Mouse (Mus musculus) liver, embryonic 13.5 days (tissue): ENCODE measurements around the gene AB124611. TPM values are rescaled to one million over a fixed set of nuclear protein-coding genes. Genes with fewer than 3 reads are reported as not detected.
A peak's percentile ranks its signal among the peaks of the same experiment; 100 is the strongest.
"Not testable (repeated sequence)": the region's sequence is repeated elsewhere in the genome, so short reads cannot be mapped to it uniquely, and the experiment has no call there.

Source experiments
- ATAC-seq: fragments of 200-750 bp; cut with Nextera tagmentation; 2 replicates; pipeline ENCODE4 v1.8.0; 2017; ENCODE audit warnings: low read depth, mild to moderate bottlenecking, moderate number of reproducible peaks, moderate library complexity
- DNase-seq: peaks from one replicate; pipeline ENCODE4 v3.0.0; 2022
- H3K27ac ChIP-seq: fragments of 300-500 bp; sonication (generic); 2 replicates; pipeline ENCODE4 v1.5.1; 2015; ENCODE audit warnings: moderate library complexity, mild to moderate bottlenecking, inconsistent platforms
- H3K27me3 ChIP-seq: fragments of 300-500 bp; sonication (generic); 2 replicates; pipeline ENCODE4 v1.6.1; 2015; ENCODE audit warnings: mild to moderate bottlenecking, inconsistent platforms
- H3K36me3 ChIP-seq: fragments of 300-500 bp; sonication (generic); 2 replicates; pipeline ENCODE4 v1.6.1; 2015; ENCODE audit warnings: mild to moderate bottlenecking, inconsistent platforms
- H3K4me1 ChIP-seq: fragments of 300-500 bp; sonication (generic); replicated peaks from 2 replicates; pipeline ENCODE4 v1.6.1; 2015; ENCODE audit warnings: inconsistent platforms
- H3K4me2 ChIP-seq: fragments of 300-500 bp; sonication (generic); 2 replicates; pipeline ENCODE4 v1.6.1; 2015; ENCODE audit warnings: inconsistent platforms, mild to moderate bottlenecking, moderate library complexity
- H3K4me3 ChIP-seq: fragments of 300-500 bp; sonication (generic); replicated peaks from 2 replicates; pipeline ENCODE4 v1.5.1; 2015; ENCODE audit warnings: mild to moderate bottlenecking, inconsistent platforms
- H3K9ac ChIP-seq: fragments of 300-500 bp; sonication (generic); 2 replicates; pipeline ENCODE4 v1.6.1; 2015; ENCODE audit warnings: mild to moderate bottlenecking, inconsistent platforms
- H3K9me3 ChIP-seq: fragments of 300-500 bp; sonication (generic); replicated peaks from 2 replicates; pipeline ENCODE4 v1.6.1; 2016; ENCODE audit warnings: inconsistent platforms
- WGBS: fragments of 180-500 bp; shearing (Covaris S2); methylation state at CpG from one replicate; pipeline ENCODE4 v1.1.7; 2015; ENCODE audit not compliant: insufficient replicate concordance; 5-methylcytosine and 5-hydroxymethylcytosine counted together
- polyA plus RNA-seq: library from polyadenylated mRNA; unstranded; fragments of >200 nt; fragmentation: Nextera tagmentation; extraction: Ambion mirVana; gene quantifications from 2 replicates; pipeline ENCODE4 v1.2.1, GENCODE M21; 2015

Gene AB124611
- 3.5 and 4.1 TPM in 2 replicates for polyA plus RNA-seq

- Histone ChIP-seq H3K9me3 (no peaks in the 10 kb centered on the region), H3K4me1 (peaks cover 18% of the 10 kb centered on the region), H3K36me3 (no peaks in the 10 kb centered on the region), H3K27ac (peak within 1 kb of the TSS; percentile 37), H3K4me2 (0 out of 2 replicates have a peak within 1 kb of the TSS, but pooled peaks have one; percentile 5), H3K9ac (no peak within 1 kb of the TSS), H3K27me3 (no peaks in the 10 kb centered on the region), H3K4me3 (peak within 1 kb of the TSS; percentile 6)
- 42% methylated on average over 14 of the region's 14 CpGs for WGBS
- DNase-seq = no peak
- ATAC-seq = peak; percentile 24; the same call in 1 of the 2 replicates
Measured at GRCm38 (mm10) chr9:21525937-21526633, at the start of gene AB124611. AB124611 (plus strand) TSS chr9:21526176.

GRCm38 (mm10) chr9:21477707-21478106, 48.3 kb upstream of the AB124611 start:
- Histone ChIP-seq H3K4me3 (no peak overlapping the region), H3K4me1 (0 out of 2 replicates have a peak, but pooled peaks cover 9% of the 10 kb centered on the region), H3K27me3 (no peaks in the 10 kb centered on the region), H3K36me3 (peaks cover 99% of the 10 kb centered on the region), H3K27ac (no peak overlapping the region), H3K4me2 (no peak overlapping the region), H3K9ac (no peak overlapping the region), H3K9me3 (0 out of 2 replicates have a peak, but pooled peaks cover 3% of the 10 kb centered on the region)
- ATAC-seq = no peak
- 94% methylated on average over 6 of the region's 6 CpGs for WGBS
- DNase-seq = no peak

GRCm38 (mm10) chr9:21484065-21484464, 41.9 kb upstream of the AB124611 start:
- no peak for DNase-seq
- Histone ChIP-seq H3K9me3 (no peaks in the 10 kb centered on the region), H3K27ac (no peak overlapping the region), H3K27me3 (no peaks in the 10 kb centered on the region), H3K4me2 (no peak overlapping the region), H3K4me3 (no peak overlapping the region), H3K9ac (no peak overlapping the region), H3K36me3 (peaks cover 94% of the 10 kb centered on the region), H3K4me1 (no peaks in the 10 kb centered on the region)
- 89% methylated on average over 4 of the region's 4 CpGs for WGBS
- no peak for ATAC-seq

- H3K27ac ChIP-seq, H3K4me3 ChIP-seq, ATAC-seq, DNase-seq, H3K9me3 ChIP-seq, H3K27me3 ChIP-seq, H3K4me2 ChIP-seq, H3K9ac ChIP-seq, H3K4me1 ChIP-seq: not testable (repeated sequence)
- WGBS = 78% methylated on average over 1 of the region's 2 CpGs
- H3K36me3 ChIP-seq = peaks cover 87% of the 10 kb centered on the region
Measured at GRCm38 (mm10) chr9:21488246-21488645, 37.7 kb upstream of the AB124611 start.

GRCm38 (mm10) chr9:21490696-21491095, 35.3 kb upstream of the AB124611 start:
- no peak for DNase-seq
- H3K27ac ChIP-seq = no peak overlapping the region
- peaks cover 87% of the 10 kb centered on the region for H3K36me3 ChIP-seq
- H3K27me3 ChIP-seq = no peaks in the 10 kb centered on the region
- H3K4me2 ChIP-seq = no peak overlapping the region
- H3K4me1 ChIP-seq = no peaks in the 10 kb centered on the region
- WGBS = 88% methylated on average over 9 of the region's 9 CpGs
- H3K9ac ChIP-seq = no peak overlapping the region
- no peak for ATAC-seq
- no peak overlapping the region for H3K4me3 ChIP-seq
- H3K9me3 ChIP-seq = no peaks in the 10 kb centered on the region

- no peak overlapping the region for H3K27ac ChIP-seq
- peaks cover 87% of the 10 kb centered on the region for H3K36me3 ChIP-seq
- H3K4me2 ChIP-seq = no peak overlapping the region
- ATAC-seq (no peak), DNase-seq (no peak)
- H3K4me1 ChIP-seq = no peaks in the 10 kb centered on the region
- H3K9ac ChIP-seq = no peak overlapping the region
- 65% methylated on average over 2 of the region's 2 CpGs for WGBS
- H3K4me3 ChIP-seq = no peak overlapping the region
- H3K27me3 ChIP-seq = no peaks in the 10 kb centered on the region
- no peaks in the 10 kb centered on the region for H3K9me3 ChIP-seq
Measured at GRCm38 (mm10) chr9:21493907-21494306, 32.1 kb upstream of the AB124611 start.

GRCm38 (mm10) chr9:21494726-21495125, 31.2 kb upstream of the AB124611 start:
- no peak for DNase-seq
- no peak overlapping the region for H3K4me2 ChIP-seq
- ATAC-seq = no peak
- no peak overlapping the region for H3K9ac ChIP-seq
- H3K9me3 ChIP-seq = no peaks in the 10 kb centered on the region
- peaks cover 87% of the 10 kb centered on the region for H3K36me3 ChIP-seq
- no peaks in the 10 kb centered on the region for H3K27me3 ChIP-seq
- H3K4me3 ChIP-seq = no peak overlapping the region
- no peaks in the 10 kb centered on the region for H3K4me1 ChIP-seq
- no peak overlapping the region for H3K27ac ChIP-seq
- 82% methylated on average over 9 of the region's 9 CpGs for WGBS

GRCm38 (mm10) chr9:21496308-21497049, 29.5 kb upstream of the AB124611 start:
- peaks cover 79% of the 10 kb centered on the region for H3K36me3 ChIP-seq
- 82% methylated on average over 19 of the region's 19 CpGs for WGBS
- ATAC-seq = no peak

GRCm38 (mm10) chr9:21497050-21497542, 28.9 kb upstream of the AB124611 start:
- Histone ChIP-seq H3K27ac (no peak overlapping the region), H3K4me1 (no peaks in the 10 kb centered on the region), H3K36me3 (peaks cover 73% of the 10 kb centered on the region), H3K27me3 (no peaks in the 10 kb centered on the region), H3K4me2 (no peak overlapping the region), H3K4me3 (no peak overlapping the region), H3K9ac (no peak overlapping the region), H3K9me3 (no peaks in the 10 kb centered on the region)
- no peak for ATAC-seq
- DNase-seq = no peak
- WGBS = 95% methylated on average over 16 of the region's 16 CpGs

More at GRCm38 (mm10) chr9:21496308-21497049, 29.5 kb upstream of the AB124611 start:
- no peak overlapping the region for H3K27ac ChIP-seq
- H3K9me3 ChIP-seq = no peaks in the 10 kb centered on the region
- no peak overlapping the region for H3K9ac ChIP-seq
- DNase-seq = no peak
- H3K27me3 ChIP-seq = no peaks in the 10 kb centered on the region
- no peaks in the 10 kb centered on the region for H3K4me1 ChIP-seq
- no peak overlapping the region for H3K4me2 ChIP-seq
- no peak overlapping the region for H3K4me3 ChIP-seq

GRCm38 (mm10) chr9:21497664-21498063, 28.3 kb upstream of the AB124611 start:
- Histone ChIP-seq H3K4me2 (no peak overlapping the region), H3K27me3 (no peaks in the 10 kb centered on the region), H3K9ac (no peak overlapping the region), H3K4me3 (no peak overlapping the region), H3K9me3 (no peaks in the 10 kb centered on the region), H3K27ac (no peak overlapping the region), H3K36me3 (peaks cover 70% of the 10 kb centered on the region), H3K4me1 (no peaks in the 10 kb centered on the region)
- WGBS = 86% methylated on average over 2 of the region's 2 CpGs
- DNase-seq (no peak), ATAC-seq (no peak)

GRCm38 (mm10) chr9:21498284-21498902, 27.6 kb upstream of the AB124611 start:
- Histone ChIP-seq H3K36me3 (peaks cover 71% of the 10 kb centered on the region), H3K4me3 (no peak overlapping the region), H3K9me3 (no peaks in the 10 kb centered on the region), H3K9ac (no peak overlapping the region), H3K4me1 (no peaks in the 10 kb centered on the region), H3K27ac (no peak overlapping the region), H3K4me2 (no peak overlapping the region), H3K27me3 (no peaks in the 10 kb centered on the region)
- ATAC-seq (no peak), DNase-seq (no peak)
- 84% methylated on average over 12 of the region's 12 CpGs for WGBS
